Mouse (Mus musculus): ENCODE data around the gene Spn.

DNA sequence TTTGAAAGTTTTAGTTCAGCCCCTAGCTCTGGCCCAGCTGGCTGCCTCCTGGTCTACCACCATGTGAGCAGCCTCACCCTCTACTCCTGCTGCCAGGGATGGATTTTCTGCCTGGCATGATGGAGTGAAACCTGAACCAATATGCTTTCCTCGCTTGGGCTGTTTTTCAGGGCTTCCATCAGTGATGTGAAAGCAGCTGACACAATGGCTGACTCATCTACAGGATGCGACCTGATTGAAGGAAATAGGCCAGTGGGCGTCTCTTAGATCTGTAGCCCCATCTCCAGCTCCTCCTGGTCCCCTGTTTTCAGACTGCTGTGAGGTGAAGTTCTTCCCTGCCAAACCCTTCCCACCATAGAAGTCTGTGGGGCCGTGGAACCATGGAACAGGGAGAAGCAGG, 39.3 kb upstream of the Spn start:
- TF ChIP-seq POLR2A (IDR thresholded peaks at IDR 0.05; ENCODE audit: extremely low read depth, insufficient read depth, low read length) (no peak), CTCF (IDR thresholded peaks at IDR 0.05; ENCODE audit: low read depth, low read length) (no peak)
